Mouse (Mus musculus): ENCODE data around the gene Drd5.

Drd5 gene

GRCm38 (mm10) chr5:38318966-38319786 lies at the start of gene Drd5:
Drd5 (plus strand) TSS chr5:38319367.
- DNase-seq (ENCODE audit: low spot score): no peak

DNA sequence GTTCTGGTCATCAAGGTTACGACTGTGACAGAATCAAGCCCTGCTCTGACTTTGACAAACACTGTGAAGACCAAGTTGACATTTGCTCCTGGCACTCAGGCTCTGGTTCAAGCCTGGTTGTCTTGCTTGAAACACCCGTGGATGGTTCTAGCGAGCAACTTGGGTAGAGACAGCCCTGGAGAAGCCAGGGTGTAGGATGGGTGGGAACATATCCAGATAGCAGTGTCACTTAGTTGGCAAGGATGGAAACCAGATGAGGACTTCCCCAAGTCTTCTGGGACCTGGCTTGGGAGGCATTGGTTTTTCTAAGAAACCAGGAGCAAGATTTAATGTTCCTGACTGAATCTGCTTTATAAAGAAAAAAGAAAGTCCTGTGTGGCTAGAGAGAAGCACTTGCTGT lies 48.2 kb upstream of the Drd5 start:
- DNase-seq (ENCODE audit: low spot score): no peak

GRCm38 (mm10) chr5:38273831-38274230 lies 45.3 kb upstream of the Drd5 start:
- no peak for DNase-seq (ENCODE audit: low spot score)

GRCm38 (mm10) chr5:38275771-38276170 lies 43.4 kb upstream of the Drd5 start, which contains the start of gene Otop1:
Otop1 (plus strand) TSS chr5:38275972.
- DNase-seq (ENCODE audit: low spot score): no peak

DNA sequence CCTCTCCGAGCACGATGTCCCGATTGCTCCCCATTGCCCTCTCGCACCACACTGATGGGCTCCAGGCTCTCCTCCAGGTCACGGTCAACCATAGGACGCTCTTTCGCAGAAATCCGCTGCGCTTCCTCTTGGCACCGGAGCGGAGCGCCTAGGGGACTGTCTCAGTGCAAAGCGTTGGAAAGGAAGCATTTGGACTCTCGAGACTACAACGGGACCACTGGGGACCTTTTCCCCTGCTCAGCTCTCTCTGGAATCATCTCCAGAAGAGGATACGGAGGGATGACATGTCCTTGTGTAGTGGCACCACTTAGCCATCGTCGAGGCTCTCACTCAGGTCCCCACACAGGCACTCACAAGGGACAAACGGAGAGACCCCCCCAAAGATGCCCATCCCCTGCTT lies 42.7 kb upstream of the Drd5 start:
- DNase-seq (ENCODE audit: low spot score): no peak

GRCm38 (mm10) chr5:38277098-38277866 lies 41.9 kb upstream of the Drd5 start:
- DNase-seq (ENCODE audit: low spot score): no peak

GRCm38 (mm10) chr5:38277936-38278600 lies 41.1 kb upstream of the Drd5 start:
- no peak for DNase-seq (ENCODE audit: low spot score)

- DNase-seq (ENCODE audit: low spot score): no peak
Measured at GRCm38 (mm10) chr5:38280075-38280474, 39.1 kb upstream of the Drd5 start.

- DNase-seq (ENCODE audit: low spot score): no peak
Measured at GRCm38 (mm10) chr5:38285724-38286123, 33.4 kb upstream of the Drd5 start.

- no peak for DNase-seq (ENCODE audit: low spot score)
Measured at GRCm38 (mm10) chr5:38288476-38288875, 30.7 kb upstream of the Drd5 start.

DNA sequence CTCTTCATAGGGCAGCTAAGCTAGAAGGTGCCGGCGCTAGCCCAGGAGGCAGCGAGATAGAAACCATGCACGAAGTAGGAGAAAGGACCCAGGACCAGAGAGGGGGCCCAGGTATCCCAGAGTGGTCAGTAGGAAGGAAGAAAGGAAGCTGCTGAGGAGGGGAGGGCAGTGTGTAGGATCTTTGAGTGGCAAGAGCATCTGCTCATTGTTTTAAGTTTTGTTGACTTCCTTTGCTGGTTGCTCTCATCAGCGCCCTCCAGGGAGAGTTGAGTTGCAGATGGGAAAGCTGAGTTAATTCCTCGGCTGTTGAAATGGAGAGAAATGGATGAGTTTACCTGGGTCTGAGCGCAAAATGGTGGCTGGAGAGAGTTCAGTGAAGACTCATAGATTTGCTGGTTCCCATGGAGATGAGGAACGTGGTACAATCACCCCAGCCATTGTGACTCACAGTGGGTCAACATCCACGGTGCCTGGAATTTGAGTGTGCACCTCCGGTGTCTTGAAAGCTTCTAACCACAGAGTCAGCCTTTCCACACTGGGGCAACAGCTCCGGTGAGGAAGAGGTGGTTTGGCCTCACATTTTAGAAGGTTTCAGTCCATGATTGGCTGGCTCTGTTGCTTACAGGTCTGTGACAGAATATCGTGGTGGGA lies 17.3 kb upstream of the Drd5 start:
- DNase-seq (ENCODE audit: low spot score): no peak

DNA sequence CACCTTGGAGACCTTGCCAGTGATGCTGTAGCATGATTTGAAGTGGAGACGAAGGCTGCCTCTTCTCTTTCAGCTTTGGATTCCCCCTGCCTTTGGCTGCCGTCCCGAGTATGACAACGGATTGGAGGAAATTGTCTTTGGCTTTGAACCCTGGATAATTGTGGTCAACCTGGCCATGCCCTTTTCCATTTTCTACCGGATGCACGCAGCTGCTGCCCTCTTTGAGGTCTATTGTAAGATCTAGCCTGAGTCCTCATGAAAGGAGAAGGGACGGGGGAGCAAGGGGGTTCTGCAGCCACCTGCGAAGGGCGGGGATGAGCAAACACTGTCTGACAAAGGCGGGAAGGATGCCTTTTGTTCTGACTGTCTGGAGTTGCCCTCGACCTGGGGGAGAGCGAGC lies 16.5 kb upstream of the Drd5 start:
- no peak for DNase-seq (ENCODE audit: low spot score)

GRCm38 (mm10) chr5:38305241-38305640 lies 13.9 kb upstream of the Drd5 start:
- DNase-seq (ENCODE audit: low spot score): no peak

GRCm38 (mm10) chr5:38307255-38308101 lies 11.7 kb upstream of the Drd5 start:
- DNase-seq (ENCODE audit: low spot score): peak; percentile 85

DNA sequence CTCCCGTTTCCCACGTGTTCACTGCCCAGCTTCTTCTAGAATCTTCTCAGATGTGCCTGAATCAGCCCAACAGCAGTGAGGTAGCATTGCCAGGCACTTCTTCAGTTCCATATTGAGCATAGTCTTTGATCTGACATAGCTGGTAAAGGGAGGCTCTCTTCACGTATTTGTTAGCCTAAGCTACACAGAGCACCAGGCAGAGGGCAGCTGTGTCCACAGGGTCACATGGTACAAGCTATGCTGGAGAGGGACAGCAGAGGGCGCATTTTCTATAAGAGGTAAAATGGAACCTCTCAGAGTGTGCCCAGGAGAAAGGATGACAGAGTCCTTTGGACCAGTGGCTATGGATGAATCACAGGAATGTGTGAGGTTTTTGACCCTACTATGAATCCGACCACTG lies 10.3 kb upstream of the Drd5 start:
- peak; percentile 32 for DNase-seq (ENCODE audit: low spot score)

DNA sequence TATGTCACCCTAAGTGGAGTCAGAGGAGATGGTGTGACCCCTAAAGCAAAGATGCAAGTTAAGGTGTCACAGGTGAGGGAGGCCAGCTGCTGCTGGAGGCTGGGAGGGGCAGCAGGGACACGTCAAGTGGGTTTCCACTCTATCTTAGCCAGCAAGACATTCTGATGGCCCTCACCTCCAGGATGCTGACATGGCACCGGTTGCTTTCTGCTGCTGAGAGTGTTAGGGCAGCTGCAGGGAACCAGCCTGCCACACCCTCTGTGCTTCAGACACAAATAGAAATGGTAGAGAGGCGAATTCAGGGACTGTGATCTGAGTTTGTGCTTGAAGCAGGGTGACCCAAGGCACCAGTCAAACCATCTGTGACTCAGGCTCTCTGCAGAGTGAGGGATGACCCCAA lies 9.4 kb upstream of the Drd5 start:
- DNase-seq (ENCODE audit: low spot score): no peak

- DNase-seq (ENCODE audit: low spot score): no peak
Measured at GRCm38 (mm10) chr5:38333381-38333780, 14.2 kb downstream of the Drd5 start.

GRCm38 (mm10) chr5:38334582-38334981 lies 15.4 kb downstream of the Drd5 start:
- no peak for DNase-seq (ENCODE audit: low spot score)

DNA sequence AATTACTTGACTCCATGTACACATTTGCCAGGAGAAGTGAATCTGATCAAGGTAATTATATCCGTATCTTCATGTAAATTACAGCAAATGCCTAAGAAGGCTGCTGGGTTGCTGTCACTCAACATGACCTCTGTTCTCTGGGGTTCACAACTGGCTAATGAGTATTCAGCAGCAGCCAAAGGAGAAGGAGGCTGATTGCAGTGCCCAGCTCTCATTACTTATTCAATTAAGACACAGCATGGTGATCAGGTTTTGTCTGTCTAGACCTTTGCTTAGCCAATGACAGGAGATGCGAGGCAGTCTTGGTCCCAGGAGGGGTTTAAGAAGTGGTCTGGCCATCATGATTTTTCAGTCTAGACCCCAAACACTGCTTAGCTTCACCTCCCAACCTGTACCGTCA lies 23.9 kb downstream of the Drd5 start:
- no peak for DNase-seq (ENCODE audit: low spot score)

GRCm38 (mm10) chr5:38346646-38347432 lies 27.7 kb downstream of the Drd5 start:
- peak; percentile 52 for DNase-seq (ENCODE audit: low spot score)

Data from ovary, postnatal 36 days (tissue).